Mouse (Mus musculus) ES-Bruce4 (cell line): Measurements from ENCODE around the gene Zfp74.

Experiments
- CTCF ChIP-seq: IDR thresholded peaks from one replicate; pipeline ENCODE4 v1.8.1; 2011; ENCODE audit warnings: low read depth, low read length
- EP300 ChIP-seq: IDR thresholded peaks from 2 replicates; pipeline ENCODE4 v1.6.1; 2011; ENCODE audit warnings: low read depth, low read length; ENCODE audit not compliant: insufficient read depth

DNA sequence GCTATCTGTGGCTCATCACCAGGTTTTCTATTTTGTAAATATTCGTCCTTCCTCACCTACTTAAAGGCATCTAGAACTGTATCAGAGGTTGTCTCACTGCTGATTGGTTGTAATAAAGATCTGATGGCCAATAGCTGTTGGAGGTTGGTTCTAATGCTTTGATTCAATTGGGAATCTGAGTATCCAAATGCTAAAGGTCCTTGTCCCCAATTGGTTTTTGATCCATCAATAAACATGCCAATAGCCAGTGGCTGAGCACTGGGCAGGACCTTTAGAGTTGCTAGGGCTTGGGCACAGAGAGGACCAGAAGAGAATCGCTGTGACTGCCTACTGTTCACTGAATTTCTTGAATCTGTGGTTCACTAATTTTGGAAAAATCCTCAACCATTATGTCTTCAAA is 10.2 kb downstream of the Zfp74 start:
- TF ChIP-seq CTCF (no peak), EP300 (no peak)
